Mouse (Mus musculus): Measurements from ENCODE around the gene Fcf1.

Gene Fcf1

GRCm38 (mm10) chr12:84968831-84969655 is 1.7 kb upstream of the Fcf1 start:
- no peak for DNase-seq

DNA sequence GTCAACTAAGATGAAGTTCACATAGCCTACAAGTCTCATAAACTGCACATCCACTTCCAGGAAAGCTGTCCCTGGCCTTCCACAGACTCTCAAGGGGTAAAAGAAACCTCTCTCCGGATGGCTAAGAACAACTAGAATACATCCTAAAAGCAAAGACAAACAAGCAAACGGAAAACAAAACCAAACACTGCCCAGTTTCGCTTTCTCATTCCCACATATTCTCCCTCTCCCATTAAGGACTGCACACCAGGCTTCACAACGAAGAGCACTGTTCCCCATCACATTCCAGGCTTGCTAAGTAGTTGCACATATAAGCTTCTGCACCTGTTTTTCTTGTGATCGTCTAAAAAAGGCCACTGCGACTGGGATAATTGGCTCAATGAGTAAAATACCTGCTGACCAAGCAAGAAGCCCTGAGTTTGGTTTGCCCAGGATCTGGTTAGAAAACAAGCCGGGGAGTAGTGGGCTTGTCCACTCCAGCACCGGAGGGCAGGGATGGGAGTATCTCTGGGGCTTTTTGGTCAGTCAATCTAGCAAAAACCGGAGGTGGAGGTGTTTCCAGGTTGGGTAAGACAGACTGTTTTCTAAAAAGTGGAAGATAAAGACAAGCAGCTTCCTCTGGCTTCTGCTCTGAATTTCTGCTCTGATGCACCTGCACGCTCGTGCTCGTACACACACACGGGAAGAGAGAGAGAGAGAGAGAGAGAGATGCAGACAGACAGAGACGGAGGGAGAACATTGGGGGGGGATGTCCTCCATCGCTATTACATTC is 855 bp upstream of the Fcf1 start:
- DNase-seq: no peak

DNA sequence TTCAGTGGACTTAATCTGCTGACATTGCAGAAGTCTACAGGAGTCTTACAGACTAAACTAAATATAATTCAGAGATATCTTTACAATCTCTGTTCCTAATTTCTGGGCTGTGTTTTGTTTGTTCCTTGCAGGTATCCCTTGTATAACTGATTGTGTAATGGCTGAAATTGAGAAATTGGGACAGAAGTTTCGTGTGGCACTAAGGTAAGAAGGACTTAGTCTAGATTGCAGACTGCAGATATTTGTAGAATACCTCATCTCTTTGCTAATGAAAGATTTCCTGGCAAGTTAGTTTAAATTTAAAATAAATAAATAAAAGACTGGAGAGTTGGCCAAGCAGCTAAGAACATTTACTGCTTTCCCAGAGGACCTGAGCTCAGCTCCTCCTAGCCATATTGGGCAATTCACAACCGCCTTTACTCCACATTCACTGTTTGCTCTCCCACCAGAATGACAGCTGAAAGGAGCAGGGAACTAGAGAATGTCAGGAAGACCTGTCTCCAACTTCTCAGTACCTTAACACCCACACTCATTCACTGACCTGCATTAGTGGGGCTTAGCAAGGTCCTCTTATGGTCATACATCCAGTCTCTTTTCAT is 8.7 kb downstream of the Fcf1 start:
- DNase-seq: no peak

GRCm38 (mm10) chr12:84989456-84989855 is 18.8 kb downstream of the Fcf1 start:
- no peak for DNase-seq

- no peak for DNase-seq
Observed at GRCm38 (mm10) chr12:84995112-84995761, 24.5 kb downstream of the Fcf1 start.

- peak; percentile 96 for DNase-seq
Observed at GRCm38 (mm10) chr12:84996083-84996496, 25.4 kb downstream of the Fcf1 start, which contains the start of gene Ylpm1. Gene Ylpm1, plus strand, starts transcription at chr12:84996321.

DNA sequence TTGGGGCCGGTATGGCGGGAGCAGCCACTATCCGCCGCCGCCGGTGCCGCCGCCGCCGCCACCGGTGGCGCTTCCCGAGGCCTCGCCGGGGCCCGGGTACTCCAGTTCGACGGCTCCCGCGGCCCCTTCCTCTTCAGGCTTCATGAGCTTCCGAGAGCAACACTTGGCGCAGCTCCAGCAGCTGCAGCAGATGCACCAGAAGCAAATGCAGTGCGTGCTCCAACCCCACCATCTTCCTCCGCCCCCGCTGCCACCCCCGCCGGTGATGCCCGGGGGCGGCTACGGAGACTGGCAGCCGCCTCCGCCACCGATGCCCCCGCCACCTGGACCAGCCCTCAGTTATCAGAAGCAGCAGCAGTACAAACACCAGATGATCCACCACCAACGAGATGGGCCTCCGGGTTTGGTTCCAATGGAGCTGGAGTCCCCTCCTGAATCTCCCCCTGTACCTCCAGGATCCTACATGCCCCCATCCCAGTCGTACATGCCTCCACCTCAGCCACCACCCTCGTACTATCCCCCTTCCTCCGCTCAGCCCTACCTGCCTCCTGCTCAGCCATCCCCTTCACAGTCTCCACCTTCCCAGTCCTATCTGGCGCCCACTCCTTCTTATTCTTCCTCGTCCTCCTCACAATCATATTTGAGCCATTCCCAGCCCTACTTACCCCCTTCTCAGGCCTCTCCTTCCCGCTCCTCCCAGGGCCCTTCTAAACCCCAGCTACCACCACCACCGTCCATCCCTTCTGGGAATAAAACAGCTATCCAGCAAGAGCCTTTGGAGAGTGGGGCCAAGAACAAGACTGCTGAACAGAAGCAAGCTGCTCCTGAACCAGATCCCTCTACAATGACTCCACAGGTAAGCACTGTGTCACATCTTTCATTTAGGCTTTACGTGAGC is 26.1 kb downstream of the Fcf1 start:
- peak; percentile 17 for DNase-seq

DNA sequence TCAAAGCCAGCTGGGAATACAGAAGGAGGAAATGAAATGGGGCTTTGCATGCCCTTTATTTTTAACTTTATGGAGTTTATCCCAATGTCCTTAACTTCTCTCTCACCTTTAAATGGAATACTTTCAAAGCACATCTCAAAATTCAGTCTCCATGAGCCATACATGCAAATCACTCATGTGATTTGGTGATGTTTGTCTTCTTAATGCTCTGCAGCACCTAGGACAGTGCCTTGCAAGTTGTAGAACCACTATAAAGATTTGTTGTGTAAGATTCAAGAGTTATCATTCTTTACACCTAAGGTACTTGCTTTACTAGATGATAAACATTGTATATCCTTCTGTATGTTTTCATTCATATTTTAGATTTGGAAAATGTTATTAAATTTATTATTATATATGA is 28.4 kb downstream of the Fcf1 start:
- DNase-seq: no peak

- DNase-seq: no peak
Observed at GRCm38 (mm10) chr12:85006206-85006605, 35.5 kb downstream of the Fcf1 start.

- DNase-seq: no peak
Observed at GRCm38 (mm10) chr12:85007021-85007420, 36.3 kb downstream of the Fcf1 start.

GRCm38 (mm10) chr12:85009776-85010175 is 39.1 kb downstream of the Fcf1 start:
- no peak for DNase-seq

- DNase-seq: no peak
Observed at GRCm38 (mm10) chr12:85010541-85010940, 39.8 kb downstream of the Fcf1 start.

GRCm38 (mm10) chr12:85012185-85012584 is 41.5 kb downstream of the Fcf1 start:
- no peak for DNase-seq

GRCm38 (mm10) chr12:85022071-85022470 is 51.4 kb downstream of the Fcf1 start:
- no peak for DNase-seq

DNA sequence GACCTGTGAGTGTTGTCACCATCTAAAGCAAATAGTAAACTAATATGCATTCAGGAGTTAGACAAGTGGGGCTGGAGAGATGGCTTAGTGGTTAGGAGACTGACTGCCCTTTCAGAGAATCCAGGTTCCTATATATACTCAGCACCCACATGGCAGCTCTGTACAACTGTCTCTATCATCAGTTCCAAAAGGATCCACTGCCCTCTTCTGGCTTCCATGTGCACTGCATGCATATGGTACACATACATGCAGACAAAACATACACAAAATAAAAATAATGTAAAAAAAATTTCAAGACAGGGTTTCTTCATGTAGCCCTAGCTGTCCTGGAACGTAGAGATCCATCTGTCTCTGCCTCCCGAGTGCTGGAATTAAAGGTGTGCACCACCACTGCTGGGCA is 62.0 kb downstream of the Fcf1 start:
- DNase-seq: peak; percentile 21

Data from embryo, embryonic 11 days (tissue).